Mouse (Mus musculus) olfactory bulb, adult 2 months (tissue): ENCODE data around the gene Col12a1.

Experiments used
- CTCF ChIP-seq: fragments of 200-500 bp; IDR thresholded peaks from 2 replicates; pipeline ENCODE4 v1.5.1; 2012; ENCODE audit warnings: low read depth, mild to moderate bottlenecking, low read length, moderate library complexity; ENCODE audit not compliant: insufficient read depth
- POLR2A ChIP-seq: fragments of 200-500 bp; IDR thresholded peaks from 2 replicates; pipeline ENCODE4 v1.6.1; 2012; ENCODE audit warnings: mild to moderate bottlenecking, low read depth, low read length, moderate library complexity; ENCODE audit not compliant: insufficient read depth

GRCm38 (mm10) chr9:79687227-79687626 lies 31.4 kb downstream of the Col12a1 start:
- TF ChIP-seq CTCF (no peak), POLR2A (no peak)
